Mouse (Mus musculus) adrenal gland, postnatal 0 days (tissue): ENCODE measurements around the gene Tnfrsf9. TPM values are rescaled to one million over a fixed set of nuclear protein-coding genes. Genes with fewer than 3 reads are reported as not detected.

ENCODE experiments used
- polyA plus RNA-seq: library from polyadenylated mRNA; unstranded; fragments of >200 nt; fragmentation: Nextera tagmentation; extraction: Ambion mirVana; gene quantifications from 2 replicates; pipeline ENCODE4 v1.2.1, GENCODE M21; 2015

Gene Tnfrsf9
- 0.26 and 0.91 TPM in 2 replicates for polyA plus RNA-seq

DNA sequence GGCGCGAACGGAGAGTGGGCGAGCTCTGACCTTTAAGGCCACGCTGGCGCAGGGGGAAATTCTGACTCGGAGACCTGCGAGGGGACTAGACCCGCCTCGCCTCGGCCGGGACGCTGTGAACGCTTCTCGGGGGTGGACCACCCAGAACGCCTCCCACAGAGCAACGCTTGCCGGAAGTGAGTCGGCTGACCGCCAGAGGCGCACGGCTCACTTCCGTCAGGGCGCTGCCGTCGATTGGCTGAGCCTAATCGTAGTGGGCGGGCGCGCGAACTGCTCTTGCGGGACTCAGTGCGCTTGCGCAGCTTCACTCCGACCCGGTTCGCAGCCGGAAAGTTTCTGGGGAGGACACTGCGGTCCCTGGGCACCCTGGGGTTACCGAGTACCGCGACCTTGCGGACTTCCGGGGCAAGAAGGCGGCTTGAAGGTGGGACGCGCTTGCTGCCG is at the start of gene Tnfrsf9, which contains the start of gene Park7:
Gene Tnfrsf9, plus strand, starts transcription at position 273 of the 444 bp plus-strand sequence.
Gene Park7, minus strand, starts transcription at position 148 of the 444 bp plus-strand sequence.

Other genes with a start within 250 kb of the Tnfrsf9 start
- 17.3 and 21.7 TPM in 2 replicates for gene Errfi1, start 60.6 kb upstream of the Tnfrsf9 start, polyA plus RNA-seq
- 237 and 350 TPM in 2 replicates for gene Park7, start 125 bp upstream of the Tnfrsf9 start, polyA plus RNA-seq
- not detected in 2 replicates for gene Uts2, start 82.5 kb downstream of the Tnfrsf9 start, polyA plus RNA-seq
- gene Per3, start 130.1 kb downstream of the Tnfrsf9 start, polyA plus RNA-seq: 6.3 and 8.1 TPM in 2 replicates
- 86.9 and 112 TPM in 2 replicates for gene Vamp3, start 143.4 kb downstream of the Tnfrsf9 start, polyA plus RNA-seq
- gene Gm13090, start 175.0 kb downstream of the Tnfrsf9 start, polyA plus RNA-seq: not detected in 2 replicates